Mouse (Mus musculus) spleen, postnatal 10 days (tissue): ENCODE data around the gene Batf2.
A peak's percentile ranks its signal among the peaks of the same experiment; 100 is the strongest.
"Not testable (repeated sequence)": the region's sequence is repeated elsewhere in the genome, so short reads cannot be mapped to it uniquely, and the experiment has no call there.

Experiments used
- DNase-seq, 2 experiments: peaks; one replicate each; pipeline ENCODE4 v3.0.0; 2021 to 2022; ENCODE audit warnings: low spot score in 2 of 2

The Batf2 gene

GRCm38 (mm10) chr19:6132171-6132827 is 8.5 kb upstream of the Batf2 start:
- peak; percentile 32 to 56 for DNase-seq

GRCm38 (mm10) chr19:6133197-6133596 is 7.6 kb upstream of the Batf2 start:
- not testable (repeated sequence) for DNase-seq

- DNase-seq = no peak
Observed at GRCm38 (mm10) chr19:6136397-6136796, 4.4 kb upstream of the Batf2 start.

GRCm38 (mm10) chr19:6139701-6140100 is 1.1 kb upstream of the Batf2 start:
- peak in 1 of 2 experiments; percentile 15 for DNase-seq

- DNase-seq = no peak
Observed at GRCm38 (mm10) chr19:6140374-6140677, 457 bp upstream of the Batf2 start.

GRCm38 (mm10) chr19:6141394-6141749 is 589 bp downstream of the Batf2 start, which contains the start of gene Arl2:
Arl2 (minus strand) TSS chr19:6141548.
- DNase-seq = peak; percentile 72 to 86

GRCm38 (mm10) chr19:6144842-6145241 is 4.1 kb downstream of the Batf2 start:
- no peak for DNase-seq

- DNase-seq = no peak
Observed at GRCm38 (mm10) chr19:6155174-6155573, 14.4 kb downstream of the Batf2 start.

- DNase-seq = no peak
Observed at GRCm38 (mm10) chr19:6156372-6156771, 15.6 kb downstream of the Batf2 start.

GRCm38 (mm10) chr19:6157220-6157619 is 16.4 kb downstream of the Batf2 start:
- DNase-seq = no peak

- DNase-seq = no peak
Observed at GRCm38 (mm10) chr19:6163872-6164547, 23.2 kb downstream of the Batf2 start.

- DNase-seq = no peak
Observed at GRCm38 (mm10) chr19:6166750-6167149, 26.0 kb downstream of the Batf2 start.

GRCm38 (mm10) chr19:6171215-6171614 is 30.4 kb downstream of the Batf2 start:
- no peak for DNase-seq

GRCm38 (mm10) chr19:6174771-6175170 is 34.0 kb downstream of the Batf2 start:
- DNase-seq = no peak

- no peak for DNase-seq
Observed at GRCm38 (mm10) chr19:6178775-6179174, 38.0 kb downstream of the Batf2 start.

GRCm38 (mm10) chr19:6181629-6182028 is 40.8 kb downstream of the Batf2 start:
- DNase-seq = no peak

GRCm38 (mm10) chr19:6182534-6182933 is 41.8 kb downstream of the Batf2 start:
- no peak for DNase-seq

GRCm38 (mm10) chr19:6184131-6184530 is 43.3 kb downstream of the Batf2 start, which contains the start of gene Majin:
Majin (plus strand) TSS chr19:6184388.
- DNase-seq = no peak

GRCm38 (mm10) chr19:6204265-6204664 is 63.5 kb downstream of the Batf2 start:
- DNase-seq = no peak

- DNase-seq = no peak
Observed at GRCm38 (mm10) chr19:6206716-6207115, 65.9 kb downstream of the Batf2 start.

- no peak for DNase-seq
Observed at GRCm38 (mm10) chr19:6216046-6216705, 75.4 kb downstream of the Batf2 start.

- DNase-seq = no peak
Observed at GRCm38 (mm10) chr19:6218606-6219005, 77.8 kb downstream of the Batf2 start.
